Mouse (Mus musculus) ZHBTc4 (cell line): Measurements from ENCODE around the gene Ift80.
"Not testable (repeated sequence)": the region's sequence is repeated elsewhere in the genome, so short reads cannot be mapped to it uniquely, and the experiment has no call there.

Source experiments
- DNase-seq: peaks from one replicate; pipeline ENCODE4 v3.0.0-alpha.2; 2011; ENCODE audit warnings: low read depth, low spot score

Gene Ift80

DNA sequence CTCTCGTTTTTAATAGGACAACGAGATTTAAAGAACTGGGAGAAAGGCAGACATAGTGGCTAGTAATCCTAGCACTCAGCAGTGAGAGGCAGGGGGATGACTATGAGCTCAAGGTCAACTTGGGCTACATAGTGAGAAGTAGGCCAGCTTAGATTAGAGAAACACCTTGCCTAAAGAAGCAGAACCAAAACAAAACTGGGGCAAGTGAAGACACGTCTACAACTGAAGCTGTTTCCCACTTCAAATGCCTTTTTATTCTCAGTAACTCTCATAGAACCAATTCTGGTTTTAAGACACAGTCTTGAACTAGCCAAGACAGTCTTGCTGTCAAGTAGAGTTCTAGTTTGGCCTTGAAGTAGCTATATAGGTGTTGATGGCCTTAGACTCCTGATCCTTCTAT is 67.7 kb downstream of the Ift80 start:
- no peak for DNase-seq

DNA sequence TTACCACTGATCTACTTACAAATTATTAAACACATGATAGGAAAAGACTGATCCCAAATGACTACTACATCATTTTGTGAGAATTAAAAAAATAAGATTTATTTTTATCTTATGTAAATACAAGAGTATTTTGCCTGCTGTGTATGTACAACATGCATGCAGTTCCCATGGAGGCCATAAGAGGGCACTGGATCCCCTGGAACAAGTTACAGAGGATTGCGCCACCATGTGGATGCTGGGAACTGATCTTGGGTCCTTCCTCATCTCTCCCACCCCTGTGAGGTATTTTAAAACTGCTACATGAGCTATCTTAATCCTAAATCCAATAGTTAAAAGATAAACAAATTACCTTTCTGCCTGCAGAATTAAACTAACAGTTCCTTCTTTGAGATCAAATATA is 68.9 kb downstream of the Ift80 start:
- DNase-seq = peak; percentile 91

DNA sequence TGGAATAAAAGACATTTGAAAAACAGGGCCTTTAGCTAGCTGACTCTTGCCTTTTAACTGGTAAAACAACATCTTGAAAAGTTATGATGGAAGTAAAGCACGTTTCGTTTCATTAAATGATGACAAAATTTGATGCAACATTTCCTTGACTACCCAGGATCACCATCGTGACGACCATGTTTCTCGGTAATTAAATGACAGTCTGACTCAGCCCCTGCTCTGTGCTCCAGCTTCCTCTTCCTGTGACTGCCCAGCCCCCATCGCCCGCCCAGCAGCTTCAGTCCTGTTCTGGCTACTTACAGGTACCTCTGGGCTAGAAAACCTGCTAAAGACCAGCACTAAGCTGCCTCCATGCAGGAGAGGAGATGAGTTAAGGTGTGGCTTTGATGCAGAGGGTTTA is 70.1 kb downstream of the Ift80 start:
- DNase-seq = no peak

DNA sequence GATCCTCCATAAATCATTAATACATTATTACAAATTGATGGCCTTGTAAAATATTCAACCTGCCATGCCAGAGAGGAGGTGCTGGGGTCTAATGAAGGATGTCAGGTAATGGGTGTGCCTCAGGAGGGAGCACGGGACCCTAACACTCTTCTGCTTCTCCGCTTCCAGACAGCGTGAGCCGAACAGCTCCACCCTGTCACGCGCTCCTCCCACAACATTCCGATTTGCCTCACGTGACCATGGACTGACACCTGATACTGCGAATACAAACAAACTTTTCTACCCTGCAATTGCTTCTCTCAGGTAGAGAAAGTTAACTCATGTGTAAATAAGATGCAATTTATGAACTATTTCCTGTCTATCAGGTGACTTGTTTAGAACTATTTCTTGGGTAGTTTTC is 75.8 kb downstream of the Ift80 start:
- DNase-seq = peak; percentile 84

DNA sequence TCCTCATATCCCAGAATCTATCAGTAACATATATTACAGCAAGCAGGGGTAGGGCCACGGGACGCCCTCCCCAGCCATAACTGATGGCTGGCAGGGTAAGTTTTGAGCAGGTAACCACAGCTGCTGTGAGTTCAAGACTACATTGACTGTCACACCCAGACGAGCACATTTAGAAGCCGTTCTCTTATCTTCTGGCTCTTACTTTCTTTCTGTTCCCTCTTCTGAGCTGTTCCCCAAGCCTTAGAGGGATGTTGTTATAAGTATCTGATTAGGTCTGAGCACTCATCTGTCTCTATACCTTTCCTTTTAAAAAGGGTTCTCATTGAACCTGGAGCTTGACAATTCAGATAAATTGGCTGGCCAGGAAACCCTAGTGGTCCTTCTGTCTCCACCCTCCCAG is 96.9 kb downstream of the Ift80 start:
- no peak for DNase-seq

DNA sequence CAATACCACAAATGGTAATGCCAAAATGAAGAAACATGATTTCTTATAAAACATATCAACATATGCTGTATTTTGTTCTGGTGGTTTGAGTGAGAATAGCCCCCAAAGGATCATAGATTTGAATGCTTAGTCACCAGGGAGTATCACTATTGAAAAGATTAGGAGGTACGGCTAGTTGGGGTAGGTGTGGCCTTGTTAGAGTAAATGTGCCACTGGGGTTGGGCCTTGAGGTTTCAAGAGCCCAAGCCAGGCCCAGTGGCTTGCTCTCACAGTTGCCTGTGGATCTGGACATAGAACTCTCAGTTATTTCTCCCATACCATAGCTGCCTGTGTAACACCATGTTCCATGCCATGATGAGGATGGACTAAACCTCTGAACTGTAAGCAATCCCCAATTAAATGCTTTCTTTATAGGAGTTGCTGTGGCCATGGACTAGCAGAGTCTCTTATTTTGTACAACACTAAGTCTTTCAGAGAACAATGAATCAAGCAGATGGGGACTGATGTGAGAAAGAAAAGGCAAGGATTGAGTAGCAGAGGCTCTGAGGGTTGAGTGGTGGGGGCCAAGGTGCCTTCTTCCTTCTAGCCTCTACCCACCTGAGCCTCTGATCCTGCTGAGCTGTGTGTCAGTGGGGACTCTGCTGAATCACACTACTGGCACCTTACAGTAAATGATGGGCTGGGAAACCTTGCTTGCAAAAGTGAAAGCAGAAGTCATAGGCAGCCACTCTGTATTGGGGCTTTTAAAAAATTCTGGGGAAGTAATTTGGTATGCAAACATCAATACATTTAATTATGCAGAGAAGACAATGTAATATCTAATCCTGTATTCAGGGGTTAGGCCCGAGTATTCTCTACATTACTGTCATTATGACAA is 99.2 kb downstream of the Ift80 start:
- no peak for DNase-seq

DNA sequence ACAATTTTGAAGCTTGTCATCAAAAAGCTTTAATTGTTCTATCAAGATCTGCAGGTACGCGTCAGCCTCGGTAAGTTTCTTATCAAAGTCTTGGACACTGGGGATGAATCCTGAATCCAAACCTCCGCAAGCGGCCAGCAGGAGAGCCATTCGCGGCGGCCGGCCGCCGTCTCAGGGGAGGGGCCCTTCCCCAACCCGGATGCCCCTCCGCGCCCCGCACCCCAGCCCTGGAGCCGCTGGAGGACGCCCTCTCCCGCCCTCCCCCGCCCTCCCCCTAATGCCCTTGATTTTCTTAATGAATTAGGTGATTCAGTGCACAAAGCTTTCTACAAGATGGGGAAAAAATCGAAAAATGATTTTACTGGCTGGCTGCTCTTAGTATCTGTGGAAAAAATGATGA is 101.7 kb downstream of the Ift80 start:
- not testable (repeated sequence) for DNase-seq

DNA sequence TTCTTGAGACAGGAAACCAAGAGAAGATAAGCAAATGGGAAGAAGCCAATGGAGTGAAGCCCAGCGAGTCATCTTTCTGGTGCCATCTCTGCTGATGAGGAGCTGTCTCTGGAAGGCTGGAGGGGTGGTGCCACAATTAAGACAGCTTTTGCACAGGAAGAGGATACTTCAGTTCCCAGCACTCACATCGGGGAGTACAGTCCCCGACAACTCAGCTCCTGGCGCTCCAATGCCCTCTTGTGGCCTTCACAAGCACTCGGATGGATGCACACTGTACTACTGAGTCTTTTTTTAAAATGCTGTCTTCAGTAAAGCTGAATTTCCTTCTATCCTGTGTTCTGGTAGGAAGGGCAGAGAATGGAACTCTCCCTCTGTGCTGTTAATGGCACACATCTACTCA is 107.2 kb downstream of the Ift80 start:
- peak; percentile 61 for DNase-seq

DNA sequence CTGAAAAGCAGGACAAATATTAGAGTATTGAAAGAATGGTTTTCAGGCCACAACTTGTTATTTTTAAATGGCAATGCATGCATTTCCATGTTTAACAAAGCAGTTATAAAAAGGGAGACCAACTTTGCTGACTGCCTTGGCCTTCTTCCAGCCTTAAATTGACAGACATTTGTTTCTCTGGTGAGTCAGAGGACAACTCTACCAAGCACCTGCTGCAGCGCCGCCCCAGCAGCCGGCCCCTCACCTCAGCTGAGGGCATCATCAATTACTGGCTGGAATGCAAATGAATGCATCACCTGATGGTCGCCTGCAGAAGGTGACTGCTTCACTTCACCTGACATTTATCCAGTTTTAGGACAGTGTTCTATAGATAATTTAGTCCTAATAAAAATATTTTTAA is 108.9 kb downstream of the Ift80 start:
- DNase-seq = peak; percentile 28

DNA sequence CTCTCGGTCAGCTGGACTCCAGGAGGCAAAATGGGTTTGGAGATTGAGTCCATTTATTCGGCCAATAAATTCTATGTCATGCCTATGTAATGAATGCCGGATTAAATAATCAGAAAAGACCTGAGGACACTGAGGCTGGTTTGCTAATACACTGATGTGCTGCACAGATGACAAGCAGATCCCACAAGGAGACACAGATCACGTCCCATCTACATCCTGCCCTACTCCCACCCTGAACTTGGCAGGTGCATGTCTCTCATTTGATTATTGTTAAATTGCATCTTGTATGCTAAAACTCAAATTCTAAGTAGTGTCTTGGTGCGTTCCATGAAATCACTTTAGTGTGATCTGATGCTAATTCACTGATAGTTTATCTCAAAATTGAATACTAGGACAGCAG is 117.5 kb downstream of the Ift80 start:
- DNase-seq = no peak

DNA sequence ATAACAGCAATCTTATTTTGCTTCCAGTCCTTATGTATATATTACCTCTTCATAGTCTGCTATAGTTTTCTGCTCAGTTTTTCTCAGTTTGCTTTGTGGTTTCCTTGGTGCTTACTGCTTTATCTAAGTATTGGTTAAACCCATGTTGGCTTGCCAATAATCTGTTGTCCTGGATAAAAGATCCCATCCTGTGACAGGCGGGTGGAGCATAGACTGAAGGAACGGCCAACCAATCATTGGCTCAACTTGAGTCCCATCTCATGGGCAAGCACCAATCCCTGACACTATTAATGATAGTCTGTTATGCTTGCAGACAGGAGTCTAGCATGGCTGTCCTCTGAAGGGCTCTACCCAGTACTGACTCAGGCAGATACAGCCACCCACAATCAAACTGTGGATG is 130.3 kb downstream of the Ift80 start:
- DNase-seq = no peak

DNA sequence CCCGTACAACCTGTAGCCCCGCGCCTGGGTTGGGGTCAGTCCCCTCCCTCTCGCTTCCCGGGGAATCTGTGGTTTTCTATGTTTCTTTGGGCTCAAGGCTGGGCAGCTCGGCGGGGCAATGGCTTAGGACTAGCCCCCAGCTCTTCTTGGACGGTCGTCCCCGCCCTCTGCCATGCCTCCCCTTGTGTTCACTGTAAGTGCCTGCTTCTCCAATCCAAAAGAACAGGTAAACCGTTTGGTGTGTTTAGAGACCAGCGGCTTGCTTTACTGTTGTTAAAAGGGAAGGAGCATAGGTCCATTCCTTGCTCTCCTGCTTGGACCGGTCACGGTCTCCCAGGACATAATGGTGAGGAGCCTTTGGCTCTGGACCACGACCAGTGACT is 133.8 kb downstream of the Ift80 start:
- DNase-seq = peak; percentile 49

DNA sequence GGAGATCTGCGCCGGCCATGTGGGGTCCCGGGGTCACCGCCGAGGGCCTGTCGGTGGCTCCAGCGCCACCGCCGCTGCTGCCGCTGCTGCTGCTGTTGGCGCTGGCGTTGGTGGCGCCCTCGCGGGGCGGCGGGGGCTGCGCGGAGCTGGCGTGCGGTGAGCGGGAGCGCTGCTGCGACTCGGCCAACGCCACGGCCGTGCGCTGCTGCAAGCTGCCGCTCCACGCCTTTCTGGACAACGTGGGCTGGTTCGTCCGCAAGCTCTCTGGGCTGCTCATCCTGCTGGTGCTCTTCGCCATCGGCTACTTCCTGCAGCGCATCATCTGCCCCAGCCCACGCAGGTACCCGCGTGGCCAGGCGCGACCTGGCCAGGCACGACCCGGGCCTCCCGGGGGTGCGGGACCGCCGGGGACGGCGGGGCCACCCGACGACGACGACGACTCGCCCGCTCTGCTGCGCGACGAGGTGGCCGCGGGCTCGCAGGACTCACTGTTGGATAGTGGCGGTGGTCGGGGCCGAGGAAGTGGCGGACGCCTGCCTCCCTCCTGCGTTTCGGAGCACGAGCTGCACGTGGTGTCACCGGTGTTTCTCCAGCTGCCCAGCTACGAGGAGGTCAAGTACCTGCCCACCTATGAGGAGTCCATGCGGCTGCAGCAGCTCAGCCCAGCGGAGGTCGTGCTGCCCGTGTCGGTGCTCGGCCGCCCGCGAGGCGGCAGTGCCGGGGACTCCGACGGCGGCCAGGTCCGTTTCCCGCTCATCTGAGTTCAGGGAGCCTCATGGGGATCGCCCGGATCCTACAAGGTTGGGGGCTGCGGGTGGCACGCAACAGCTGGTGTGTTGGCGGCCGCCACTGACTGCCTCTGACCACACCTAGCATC is 134.4 kb downstream of the Ift80 start:
- DNase-seq = peak; percentile 69

DNA sequence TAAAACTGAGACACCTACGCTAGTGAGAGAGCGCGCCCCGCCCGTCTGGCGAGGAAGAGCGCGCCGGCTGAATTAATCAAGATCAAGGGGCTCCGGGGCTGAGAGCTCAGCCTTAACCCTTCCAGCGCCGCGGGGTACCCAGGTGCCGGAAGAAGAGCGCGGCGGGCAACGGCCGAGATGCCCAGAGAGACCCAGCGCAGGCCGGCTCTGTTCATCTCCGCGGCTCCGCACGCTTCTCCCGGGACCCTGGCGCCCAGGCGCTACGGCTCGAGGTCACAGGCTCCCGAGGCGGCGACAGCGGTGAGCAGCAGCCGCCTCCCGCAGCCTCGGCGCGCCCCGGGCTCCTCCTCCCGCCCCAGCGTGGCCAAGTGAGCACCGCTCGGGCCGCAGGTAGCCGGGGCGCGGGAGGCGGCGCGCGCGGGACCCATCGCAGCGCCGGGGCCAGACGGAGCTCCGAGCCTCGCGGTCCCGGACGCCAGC is 135.1 kb downstream of the Ift80 start, which contains the start of gene 1110032F04Rik:
Gene 1110032F04Rik (plus strand): TSS at position 376 of the 480 bp plus-strand sequence.
- peak; percentile 68 for DNase-seq

DNA sequence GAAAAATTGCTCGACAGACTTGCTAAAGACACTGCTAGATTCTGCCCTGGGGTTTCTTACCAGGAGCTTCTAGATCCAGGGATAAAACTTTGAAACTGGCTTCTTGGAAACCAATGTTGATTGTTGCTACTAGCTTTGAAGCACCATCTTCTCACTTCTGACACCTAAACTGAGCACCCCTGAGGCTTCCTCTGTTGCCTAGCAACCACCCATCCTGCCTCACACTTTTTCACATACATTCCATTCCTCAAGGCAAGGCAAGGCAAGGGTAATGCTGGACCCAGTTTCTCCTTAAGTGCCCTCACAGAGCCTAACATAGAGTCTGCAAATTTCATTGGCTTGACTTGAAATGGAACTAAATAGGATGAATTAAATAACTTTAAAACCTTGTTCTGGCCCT is 152.0 kb downstream of the Ift80 start:
- peak; percentile 16 for DNase-seq

DNA sequence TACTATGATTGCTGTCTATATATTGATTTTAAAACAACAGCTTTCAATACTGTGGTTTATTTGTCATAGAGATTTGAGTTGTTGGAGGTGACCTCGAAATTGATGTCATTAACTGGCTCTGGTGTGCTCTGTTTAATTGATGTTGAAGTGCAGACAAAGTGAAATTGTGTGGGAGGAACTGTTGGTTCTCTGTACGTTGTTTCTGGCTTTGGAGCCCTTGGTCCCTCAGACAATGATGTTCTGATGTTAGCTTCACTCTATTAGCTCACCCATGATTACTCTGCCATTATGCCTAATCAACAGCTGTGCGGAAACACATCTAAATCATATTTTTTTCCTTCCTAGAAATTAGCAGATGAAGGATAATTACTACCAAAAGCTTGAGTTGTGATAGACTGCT is 156.0 kb downstream of the Ift80 start:
- DNase-seq = no peak

DNA sequence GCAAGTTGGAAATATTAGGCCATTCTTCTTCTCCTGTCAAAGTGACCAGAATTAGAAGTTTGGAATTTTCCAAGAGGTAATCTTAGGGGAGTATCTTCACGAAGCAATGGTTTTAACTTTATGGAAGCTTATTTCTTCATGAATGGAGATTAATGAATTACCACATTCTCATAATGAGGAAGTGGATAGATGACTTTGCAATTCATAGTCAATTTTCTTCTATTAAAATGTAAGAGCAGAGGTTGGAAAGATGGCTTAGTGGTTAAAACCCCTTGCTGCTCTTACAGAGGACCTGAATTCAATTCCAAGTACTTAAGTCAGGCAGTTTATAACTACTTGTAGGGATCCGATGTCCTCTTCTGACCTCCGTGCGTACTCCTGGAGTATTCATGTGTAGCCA is 160.3 kb downstream of the Ift80 start:
- no peak for DNase-seq
